Mouse (Mus musculus) fibroblast of lung, adult 2 months (primary cell): ENCODE measurements around the gene Crabp2.
A peak's percentile ranks its signal among the peaks of the same experiment; 100 is the strongest.

Experiments used
- DNase-seq: peaks from one replicate; pipeline ENCODE4 v3.0.0-alpha.2; 2011; ENCODE audit warnings: low read depth

Crabp2 gene

GRCm38 (mm10) chr3:87927452-87927851 is 21.0 kb upstream of the Crabp2 start:
- no peak for DNase-seq

GRCm38 (mm10) chr3:87929341-87930077 is 19.0 kb upstream of the Crabp2 start:
- DNase-seq: no peak

DNA sequence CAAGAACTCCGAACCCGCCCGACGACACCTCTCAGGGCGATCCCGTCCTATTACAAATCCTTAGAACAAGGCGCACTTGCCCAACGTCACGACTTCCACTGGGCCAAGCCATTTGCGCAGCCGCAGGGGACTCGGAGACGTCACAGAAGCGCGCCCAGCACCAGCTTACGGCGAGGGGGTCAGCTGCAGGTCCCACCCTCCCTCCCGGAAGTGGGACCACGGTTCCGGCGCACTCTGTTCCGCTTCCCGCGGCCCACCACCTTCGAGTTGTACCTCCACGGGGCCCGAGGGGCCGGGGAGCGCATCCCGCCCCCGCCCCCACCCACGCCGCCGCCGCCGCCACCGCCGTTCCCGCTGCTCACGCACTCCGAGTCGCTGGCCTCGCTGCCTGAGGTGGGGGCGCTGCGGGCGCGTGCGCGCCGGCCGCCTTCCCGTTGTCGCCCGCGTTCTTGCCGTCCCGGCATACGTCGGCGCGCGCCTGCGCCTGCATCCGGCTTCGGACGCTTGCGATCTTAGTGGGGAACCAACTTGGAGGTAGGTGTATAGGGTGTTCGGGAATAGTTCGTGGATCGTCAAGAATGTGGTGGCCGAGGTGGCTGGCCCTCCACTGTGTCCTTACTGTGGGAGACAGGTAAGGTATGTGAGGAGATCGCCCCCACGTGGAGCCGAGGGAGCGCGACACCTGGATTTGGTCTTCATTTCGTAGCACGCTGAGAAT is 18.2 kb upstream of the Crabp2 start, which contains the start of the genes Isg20l2 and Rrnad1:
Gene Isg20l2, plus strand, starts transcription at position 237 of the 718 bp plus-strand sequence.
Gene Rrnad1, minus strand, starts transcription at position 640 of the 718 bp plus-strand sequence.
- peak; percentile 93 for DNase-seq

DNA sequence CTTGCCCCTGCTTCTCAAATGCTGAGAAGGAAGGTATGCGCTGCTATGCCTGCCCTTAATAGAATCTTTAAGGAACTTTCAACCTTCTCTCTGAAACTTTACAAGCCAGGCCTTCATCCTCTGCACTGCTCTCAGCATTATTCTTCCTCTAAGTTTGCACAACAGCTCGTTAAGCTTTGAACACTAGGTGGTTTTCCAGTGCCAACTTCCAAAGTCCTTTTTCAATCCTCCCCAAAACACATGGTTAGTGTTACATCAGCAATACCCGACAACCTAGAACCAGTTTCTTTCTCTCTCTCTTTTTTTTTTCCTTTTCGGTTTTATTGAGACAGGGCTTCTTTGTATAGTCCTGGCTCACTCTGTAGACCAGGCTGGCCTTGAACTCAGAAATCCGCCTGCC is 14.4 kb upstream of the Crabp2 start:
- DNase-seq: no peak

GRCm38 (mm10) chr3:87934501-87934900 is 14.0 kb upstream of the Crabp2 start:
- no peak for DNase-seq

DNA sequence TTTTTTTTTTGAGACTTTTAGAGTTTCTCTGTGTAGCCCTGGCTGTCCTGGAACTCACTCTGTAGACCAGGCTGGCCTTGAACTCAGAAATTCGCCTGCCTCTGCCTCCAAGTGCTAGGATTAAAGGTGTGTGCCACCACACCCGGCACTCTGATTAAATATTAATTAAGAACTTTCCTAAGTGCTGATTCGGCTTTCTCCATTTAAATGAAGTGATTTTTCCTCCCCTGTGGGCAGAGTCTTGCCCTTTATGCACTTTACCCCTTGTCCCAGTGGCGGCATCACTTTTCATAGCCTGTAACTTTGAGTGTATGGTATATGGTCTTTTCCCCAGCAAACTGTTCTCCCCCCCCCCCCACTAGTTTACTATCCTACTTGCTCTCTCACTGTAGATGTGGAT is 13.3 kb upstream of the Crabp2 start:
- no peak for DNase-seq

DNA sequence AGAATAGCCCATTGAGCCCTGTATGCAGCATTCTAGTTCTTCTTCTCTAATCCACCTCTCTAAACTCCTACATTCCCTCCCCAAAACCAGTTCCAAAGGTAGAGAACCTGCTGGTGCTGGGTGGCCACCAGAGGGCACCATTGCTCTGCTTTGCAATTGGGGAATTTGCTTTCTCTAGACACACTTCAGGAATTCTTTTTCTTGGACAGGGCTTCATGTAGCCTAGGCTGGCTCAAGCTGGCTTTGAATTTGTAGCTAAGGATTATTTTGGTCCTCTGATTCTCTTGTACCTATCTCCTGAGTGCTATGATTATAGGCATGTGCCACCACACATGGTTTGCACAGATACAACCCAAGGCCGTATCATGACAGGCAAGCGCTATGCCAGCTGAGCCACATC is 12.7 kb upstream of the Crabp2 start:
- no peak for DNase-seq

DNA sequence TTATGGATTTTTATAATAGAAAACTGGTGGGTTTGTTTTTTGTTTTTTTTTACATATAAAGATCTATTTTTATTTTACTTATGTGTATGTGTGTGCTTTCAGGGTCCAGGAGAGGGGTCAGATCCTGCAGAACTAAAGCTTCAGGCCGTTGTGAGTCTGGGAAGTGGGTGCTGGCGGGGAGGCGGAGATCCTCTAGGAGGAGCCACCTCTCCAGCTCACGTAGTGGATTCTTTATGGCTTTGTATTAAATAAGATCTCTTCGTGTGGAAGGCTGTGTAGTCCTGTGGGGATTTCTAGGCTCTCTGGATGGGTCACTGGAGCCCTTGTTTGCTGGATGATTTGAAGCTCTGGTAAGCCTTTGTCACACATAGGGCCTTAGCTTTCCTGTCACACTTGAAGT is 7.9 kb upstream of the Crabp2 start:
- no peak for DNase-seq

- DNase-seq: peak; percentile 80
These were observed 6.0 kb upstream of the Crabp2 start for GRCm38 (mm10) chr3:87942471-87942870.

DNA sequence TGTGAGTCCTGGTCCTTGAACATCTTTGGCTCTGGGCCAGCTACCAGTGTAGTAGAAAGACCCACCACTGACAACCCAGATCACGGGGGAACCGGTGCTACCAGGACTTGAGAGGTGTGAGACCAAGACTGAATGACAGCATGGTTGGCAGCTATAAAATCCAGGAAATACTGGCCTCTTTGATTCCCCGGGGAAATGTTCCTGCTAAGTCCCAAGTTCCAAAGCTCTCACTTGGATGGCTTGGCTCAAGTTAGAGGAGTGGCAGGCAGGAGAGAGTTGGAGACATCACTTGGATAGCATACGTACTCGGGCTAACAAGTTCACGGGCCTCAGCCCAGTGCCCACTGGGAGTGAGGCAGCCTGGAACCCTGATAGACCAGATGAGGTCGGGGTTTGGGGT is 4.9 kb upstream of the Crabp2 start:
- DNase-seq: no peak

GRCm38 (mm10) chr3:87944838-87945600 is 3.4 kb upstream of the Crabp2 start:
- DNase-seq: no peak

DNA sequence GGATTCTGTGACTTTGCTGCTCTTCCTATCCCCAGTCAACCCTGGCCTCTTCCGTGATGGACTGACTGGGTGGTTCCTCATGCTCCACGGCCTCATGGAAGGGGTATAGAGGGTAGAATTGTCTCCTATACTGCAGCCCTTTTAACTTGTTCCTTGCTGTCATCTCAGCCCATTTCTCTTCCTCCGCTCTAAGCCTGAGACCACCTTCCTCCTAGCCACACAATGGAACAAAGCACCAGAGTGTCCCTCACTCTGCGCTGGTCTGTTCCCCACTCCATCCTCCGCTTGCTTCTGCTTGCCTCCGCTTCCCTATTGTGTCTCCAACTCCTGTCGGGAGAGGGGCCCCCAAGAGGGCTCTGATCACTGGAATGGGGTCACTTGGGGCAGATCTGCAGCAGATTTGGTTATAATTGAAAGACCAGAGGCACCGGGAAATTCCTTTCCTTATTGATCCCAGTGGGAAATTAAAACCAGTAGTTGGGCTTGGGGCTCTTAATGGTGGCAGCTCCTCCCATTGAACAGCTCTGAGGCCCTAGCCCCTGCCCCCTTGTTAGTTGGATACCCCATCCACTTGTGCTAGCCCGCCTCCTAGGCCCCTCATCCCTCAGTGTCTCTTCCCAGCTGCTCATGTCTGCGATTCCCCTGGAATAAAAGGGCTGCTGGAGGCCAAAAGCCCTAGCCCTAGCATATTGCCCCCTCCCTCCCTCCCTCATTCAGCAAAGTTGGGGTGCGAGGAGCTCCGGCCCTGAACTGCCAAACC is 2.5 kb upstream of the Crabp2 start:
- no peak for DNase-seq

DNA sequence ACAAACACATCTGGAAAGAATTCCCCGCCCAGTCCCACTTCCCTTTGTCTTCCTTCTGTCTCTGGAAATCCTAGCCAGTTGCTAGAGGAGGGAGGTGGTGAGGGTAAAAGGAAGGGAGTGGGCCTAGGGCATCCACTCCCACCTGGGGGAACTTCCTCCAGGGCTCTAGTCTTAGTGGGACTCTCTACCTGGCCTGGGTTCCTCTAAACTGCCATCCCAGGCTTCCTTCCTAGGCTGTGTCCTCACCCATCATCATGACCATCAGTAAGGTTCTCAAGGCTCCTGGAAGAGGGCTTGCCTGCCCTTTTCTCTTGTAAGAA is 2.0 kb upstream of the Crabp2 start:
- DNase-seq: no peak

DNA sequence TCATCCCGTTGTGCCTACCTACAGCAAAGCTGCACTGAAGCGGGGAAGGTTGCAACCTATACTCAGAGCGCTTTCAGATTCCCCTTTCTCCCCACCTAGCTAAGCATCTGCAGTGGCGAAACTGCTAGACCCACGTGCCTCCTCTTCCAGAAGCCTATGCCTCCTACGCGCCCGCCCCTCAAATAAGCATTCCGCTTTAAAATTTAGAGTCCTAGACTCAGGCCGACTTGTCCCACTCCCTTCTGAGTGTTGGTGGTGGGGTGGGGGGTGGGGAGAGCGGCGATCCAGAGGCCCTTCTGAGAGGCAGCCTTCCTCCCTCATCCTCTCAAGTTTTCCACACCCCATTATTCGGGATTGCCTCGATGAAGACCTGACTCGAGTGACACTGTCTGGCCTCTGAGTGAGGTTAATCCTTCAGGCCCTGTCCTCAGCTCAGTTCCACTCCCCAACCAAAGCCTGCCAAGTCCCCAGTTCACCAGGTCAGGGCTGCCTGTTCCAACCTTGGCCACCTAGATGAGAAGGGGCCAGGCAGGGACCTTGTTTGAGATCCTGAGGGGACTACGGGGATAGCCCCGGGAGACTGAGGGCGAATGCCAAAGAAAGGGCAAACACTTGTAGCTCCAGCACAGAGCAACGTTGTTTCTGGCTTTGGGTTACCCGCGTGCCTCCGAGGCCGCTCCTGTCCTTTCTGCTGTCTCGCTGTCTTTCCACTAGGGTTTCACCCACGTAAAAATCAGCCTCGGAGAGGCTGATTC is 1.2 kb upstream of the Crabp2 start:
- no peak for DNase-seq

- DNase-seq: no peak
These were observed 661 bp upstream of the Crabp2 start for GRCm38 (mm10) chr3:87947811-87948199.

GRCm38 (mm10) chr3:87949266-87949954 is 944 bp downstream of the Crabp2 start:
- DNase-seq: no peak

GRCm38 (mm10) chr3:87949955-87950515 is 1.6 kb downstream of the Crabp2 start:
- DNase-seq: no peak

DNA sequence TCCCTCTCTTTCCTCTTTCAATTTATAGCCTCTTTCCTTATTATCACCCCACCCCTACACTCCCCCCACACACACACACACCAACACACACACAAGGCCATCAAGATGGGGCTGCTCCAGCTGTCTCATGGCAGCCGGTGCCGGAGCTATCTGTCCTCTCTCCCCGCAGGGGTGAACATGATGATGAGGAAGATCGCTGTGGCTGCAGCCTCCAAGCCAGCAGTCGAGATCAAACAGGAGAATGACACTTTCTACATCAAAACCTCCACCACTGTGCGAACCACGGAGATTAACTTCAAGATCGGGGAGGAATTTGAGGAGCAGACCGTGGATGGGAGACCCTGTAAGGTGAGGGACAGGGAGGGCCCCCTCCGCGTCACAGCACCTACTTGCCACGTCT is 3.5 kb downstream of the Crabp2 start:
- no peak for DNase-seq

GRCm38 (mm10) chr3:87952440-87952839 is 4.0 kb downstream of the Crabp2 start:
- DNase-seq: no peak

DNA sequence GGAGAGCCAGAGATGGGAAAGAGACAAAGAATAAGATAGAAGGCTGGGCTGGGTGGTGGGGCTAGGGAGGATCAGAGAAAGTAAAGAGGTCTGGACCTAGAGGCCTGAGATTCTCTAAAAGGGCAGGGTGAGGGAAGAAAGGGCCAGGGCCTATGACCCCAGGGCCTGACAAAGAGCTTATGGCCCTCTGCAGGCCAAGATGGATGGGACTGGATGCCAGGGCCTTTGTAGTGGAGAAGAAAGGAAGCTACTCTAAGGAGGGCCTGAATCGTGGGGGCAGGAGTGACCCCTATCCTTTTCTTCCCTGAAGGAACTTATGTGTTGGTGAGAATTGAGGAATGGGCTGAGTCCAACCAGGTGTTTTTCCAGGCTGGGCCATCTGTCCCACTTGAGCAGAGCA is 9.6 kb downstream of the Crabp2 start:
- DNase-seq: no peak

GRCm38 (mm10) chr3:87958476-87958875 is 10.0 kb downstream of the Crabp2 start:
- no peak for DNase-seq
